Mouse (Mus musculus) embryo, embryonic 10.5 days (tissue): ENCODE data around the gene Clint1.

Experiments used
- DNase-seq: peaks from one replicate; pipeline ENCODE4 v3.0.0-alpha.2; 2015; ENCODE audit warnings: low spot score

Gene Clint1

GRCm38 (mm10) chr11:45851516-45852123 lies at the start of gene Clint1:
Clint1 (plus strand) TSS chr11:45852051.
- peak; percentile 86 for DNase-seq

GRCm38 (mm10) chr11:45804068-45804467 lies 47.8 kb upstream of the Clint1 start:
- DNase-seq: no peak

DNA sequence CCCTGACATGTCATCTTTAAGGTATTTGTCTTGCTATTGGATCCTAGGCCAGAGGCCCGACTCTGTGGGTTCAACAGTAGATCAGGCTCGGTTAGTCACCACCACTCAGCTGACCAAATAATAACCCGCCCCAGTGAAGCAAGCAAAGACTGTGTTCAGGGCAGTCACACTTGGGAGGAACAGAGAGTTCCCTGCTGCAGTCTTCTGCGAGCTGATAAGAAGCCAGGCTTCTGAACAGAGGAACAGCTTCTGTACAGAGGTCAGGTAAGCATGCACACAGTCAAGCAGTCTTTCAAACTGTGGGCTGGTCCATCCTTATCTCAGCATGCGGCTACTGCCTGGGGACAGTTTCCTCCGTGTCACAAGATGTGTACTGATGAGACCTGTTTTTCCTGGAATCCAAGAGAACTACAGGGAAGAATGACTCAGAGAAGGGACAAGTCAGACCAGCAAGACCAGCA lies 46.5 kb upstream of the Clint1 start:
- no peak for DNase-seq

- DNase-seq: no peak
These were observed 46.0 kb upstream of the Clint1 start for GRCm38 (mm10) chr11:45805810-45806209.

- no peak for DNase-seq
These were observed 45.6 kb upstream of the Clint1 start for GRCm38 (mm10) chr11:45806264-45806663.

GRCm38 (mm10) chr11:45806809-45807208 lies 45.0 kb upstream of the Clint1 start:
- DNase-seq: no peak

- DNase-seq: no peak
These were observed 44.0 kb upstream of the Clint1 start for GRCm38 (mm10) chr11:45807820-45808219.

DNA sequence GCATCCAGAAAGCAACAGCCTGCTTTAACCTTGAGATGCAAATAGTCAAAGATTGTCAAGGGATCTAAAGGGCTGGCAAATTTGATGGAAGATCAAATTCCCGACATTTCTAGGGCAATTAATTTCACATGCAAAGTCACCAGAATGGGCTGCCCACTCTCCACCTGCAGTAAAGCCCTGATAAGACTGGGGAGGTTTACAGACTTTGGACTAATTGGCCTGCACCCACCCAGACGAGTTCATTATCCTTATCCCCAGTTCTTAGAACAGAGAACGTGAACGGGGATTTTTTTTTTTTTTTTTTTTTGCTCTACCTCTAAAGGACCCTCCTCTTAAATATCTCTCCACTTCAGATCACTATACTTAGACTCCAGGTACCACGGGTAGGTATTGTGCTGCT lies 42.4 kb upstream of the Clint1 start:
- DNase-seq: no peak

- no peak for DNase-seq
These were observed 41.8 kb upstream of the Clint1 start for GRCm38 (mm10) chr11:45810056-45810455.

- no peak for DNase-seq
These were observed 41.0 kb upstream of the Clint1 start for GRCm38 (mm10) chr11:45810805-45811204.

GRCm38 (mm10) chr11:45815603-45816002 lies 36.2 kb upstream of the Clint1 start:
- DNase-seq: no peak

DNA sequence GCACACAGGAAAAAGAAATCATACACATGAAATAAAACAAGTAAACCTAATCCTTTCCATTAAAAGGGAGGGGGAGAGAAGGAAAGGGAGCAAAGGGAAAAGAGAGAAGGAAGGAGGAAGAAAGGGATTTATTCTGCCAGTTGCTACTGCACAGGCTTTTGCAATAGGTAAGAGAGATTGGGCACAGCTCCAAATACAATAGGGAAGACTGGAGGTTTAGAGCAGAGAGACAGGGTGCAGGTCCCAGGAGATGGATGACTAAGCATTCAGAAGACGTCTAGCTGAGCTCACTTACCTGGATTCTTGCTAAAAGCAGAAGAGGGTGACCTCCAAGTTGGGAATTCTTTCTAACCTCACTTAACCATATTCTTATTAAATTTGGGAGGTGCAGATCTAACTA lies 35.1 kb upstream of the Clint1 start:
- DNase-seq: no peak

- DNase-seq: no peak
These were observed 33.9 kb upstream of the Clint1 start for GRCm38 (mm10) chr11:45817996-45818395.

DNA sequence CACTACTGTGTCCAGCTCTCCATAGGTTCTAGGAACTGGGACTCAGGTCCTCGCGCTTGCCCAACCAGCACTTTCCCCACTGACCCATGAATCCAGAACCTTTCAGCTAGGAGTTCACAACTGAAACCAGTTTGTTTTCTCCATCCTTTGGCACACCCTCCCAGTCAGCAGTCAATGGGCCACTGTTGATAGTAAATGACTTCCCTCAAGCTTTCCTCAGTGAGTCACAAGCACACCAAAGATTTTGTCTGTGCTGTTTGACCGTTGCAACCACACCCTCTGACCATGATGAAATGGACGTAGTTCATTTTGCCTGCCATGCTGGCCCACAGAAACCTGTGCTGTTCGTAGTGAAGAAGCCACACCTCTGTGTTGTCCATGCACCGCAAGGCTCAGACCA lies 30.9 kb upstream of the Clint1 start:
- DNase-seq: no peak

- DNase-seq: no peak
These were observed 21.7 kb upstream of the Clint1 start for GRCm38 (mm10) chr11:45830112-45830511.

DNA sequence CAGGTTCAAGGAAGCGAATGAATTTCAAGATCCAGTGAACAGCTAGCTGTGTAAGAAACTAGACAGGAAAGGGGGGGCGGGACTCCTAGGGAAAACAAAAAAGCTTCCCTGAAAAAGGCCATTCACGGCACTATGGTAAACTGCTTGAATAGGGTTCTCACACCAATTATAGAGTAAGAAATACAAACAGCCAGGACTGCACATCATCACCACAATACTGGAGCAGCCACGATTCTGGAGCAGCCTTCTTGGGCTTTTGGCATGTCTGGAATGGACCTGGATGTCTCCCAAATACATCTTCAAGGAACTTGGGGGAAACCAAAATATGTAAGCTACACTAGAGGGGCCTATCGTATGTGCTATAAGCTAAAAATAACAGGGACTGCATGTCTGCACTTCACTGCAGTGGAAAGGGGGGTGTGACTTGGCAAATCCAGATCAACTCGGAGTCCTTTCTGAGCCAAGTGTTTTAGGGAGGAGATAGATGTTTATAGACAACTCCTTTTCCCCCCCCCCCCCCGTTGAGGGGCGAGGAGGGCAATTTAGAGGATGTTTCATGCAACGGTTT lies 21.0 kb upstream of the Clint1 start:
- DNase-seq: no peak

- DNase-seq: no peak
These were observed 20.2 kb upstream of the Clint1 start for GRCm38 (mm10) chr11:45831476-45832143.

- peak; percentile 47 for DNase-seq
These were observed 16.1 kb upstream of the Clint1 start for GRCm38 (mm10) chr11:45835625-45836255.

GRCm38 (mm10) chr11:45837257-45837817 lies 14.5 kb upstream of the Clint1 start:
- DNase-seq: no peak

DNA sequence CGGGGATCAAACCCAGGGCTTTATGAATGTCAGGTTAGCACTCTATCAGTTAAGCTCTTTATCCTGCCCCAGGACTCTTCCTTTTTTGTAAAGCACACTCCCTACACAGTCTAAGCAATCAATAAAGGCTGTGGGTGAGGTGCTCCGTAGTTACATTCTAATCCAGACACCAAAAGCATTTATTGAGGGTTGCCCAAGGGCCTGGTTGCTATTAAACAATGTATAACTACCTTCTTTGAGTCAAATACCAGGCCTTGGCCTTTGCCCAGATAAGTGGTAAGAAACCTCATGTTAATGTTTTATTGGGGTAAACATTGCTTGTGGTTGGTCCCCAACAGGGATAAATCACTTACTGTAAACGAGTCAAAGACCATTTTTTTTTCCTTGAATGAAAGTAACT lies 13.4 kb upstream of the Clint1 start:
- DNase-seq: no peak

- DNase-seq: no peak
These were observed 11.5 kb upstream of the Clint1 start for GRCm38 (mm10) chr11:45840332-45840731.

DNA sequence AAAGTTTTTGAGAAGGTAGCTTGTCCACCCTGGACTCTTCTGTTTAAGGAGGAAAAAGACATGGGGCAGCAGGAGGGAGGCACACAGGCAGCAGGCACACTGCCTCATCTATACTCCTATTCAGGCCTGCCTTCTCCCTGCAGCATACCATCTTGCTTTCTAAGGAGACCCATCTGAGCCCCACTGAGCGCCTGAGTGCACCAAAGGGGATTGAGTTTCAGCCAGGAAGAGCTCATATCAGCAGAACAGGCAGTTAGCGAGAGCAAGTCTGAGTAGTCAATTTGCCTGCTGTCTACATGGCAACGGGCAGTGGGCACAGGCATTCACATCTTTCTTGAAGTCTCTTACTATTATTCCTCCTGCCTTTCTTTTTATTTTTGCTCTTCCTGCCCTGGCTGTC lies 5.8 kb upstream of the Clint1 start:
- DNase-seq: no peak

GRCm38 (mm10) chr11:45847548-45847947 lies 4.3 kb upstream of the Clint1 start:
- no peak for DNase-seq
